Mouse (Mus musculus) intestine, postnatal 0 days (tissue): Measurements from ENCODE around the gene Cd96. TPM values are rescaled to one million over a fixed set of nuclear protein-coding genes. Genes with fewer than 3 reads are reported as not detected.

Source experiments
- ATAC-seq: fragments of 200-750 bp; cut with Nextera tagmentation; 2 replicates; pipeline ENCODE4 v1.8.0; 2017; ENCODE audit warnings: mild to moderate bottlenecking, moderate TSS enrichment, moderate library complexity
- H3K27ac ChIP-seq: fragments of 300-500 bp; sonication (generic); 2 replicates; pipeline ENCODE4 v1.5.1; 2014; ENCODE audit warnings: mild to moderate bottlenecking, low read depth, low read length, moderate library complexity
- H3K27me3 ChIP-seq: fragments of 300-500 bp; sonication (generic); replicated peaks from 2 replicates; pipeline ENCODE4 v1.6.1; 2014; ENCODE audit warnings: low read length, mixed read lengths; ENCODE audit not compliant: control insufficient read depth, insufficient read depth
- H3K36me3 ChIP-seq: fragments of 300-500 bp; sonication (generic); 2 replicates; pipeline ENCODE4 v1.6.1; 2014; ENCODE audit warnings: mild to moderate bottlenecking, moderate library complexity; ENCODE audit not compliant: control insufficient read depth, insufficient read depth
- H3K4me1 ChIP-seq: fragments of 300-500 bp; sonication (generic); replicated peaks from 2 replicates; pipeline ENCODE4 v1.6.1; 2014; ENCODE audit warnings: antibody characterized with exemption, low read length, mixed read lengths; ENCODE audit not compliant: control insufficient read depth, insufficient read depth
- H3K4me2 ChIP-seq: fragments of 300-500 bp; sonication (generic); replicated peaks from 2 replicates; pipeline ENCODE4 v1.6.1; 2014; ENCODE audit warnings: low read depth, mild to moderate bottlenecking, moderate library complexity
- H3K4me3 ChIP-seq: fragments of 300-500 bp; sonication (generic); 2 replicates; pipeline ENCODE4 v1.5.1; 2014; ENCODE audit warnings: low read depth, low read length
- H3K9ac ChIP-seq: fragments of 300-500 bp; sonication (generic); 2 replicates; pipeline ENCODE4 v1.6.1; 2014; ENCODE audit warnings: mild to moderate bottlenecking, low read depth, low read length
- H3K9me3 ChIP-seq: fragments of 300-500 bp; sonication (generic); 2 replicates; pipeline ENCODE4 v1.6.1; 2016; ENCODE audit warnings: mixed run types; ENCODE audit not compliant: control insufficient read depth
- CTCF ChIP-seq: sonication (generic); IDR thresholded peaks from 2 replicates; pipeline ENCODE4 v1.5.1; 2016; ENCODE audit warnings: low read depth, mild to moderate bottlenecking, control low read depth, antibody characterized with exemption, moderate library complexity
- WGBS: fragments of 180-500 bp; shearing (Covaris S2); extraction: QIAGEN DNeasy Blood & Tissue Kit; methylation state at CpG from one replicate; pipeline ENCODE4 v1.1.7; 2014; 5-methylcytosine and 5-hydroxymethylcytosine counted together
- polyA plus RNA-seq: library from polyadenylated mRNA; unstranded; fragments of >200 nt; fragmentation: Nextera tagmentation; extraction: Ambion mirVana; gene quantifications from 2 replicates; pipeline ENCODE4 v1.2.1, GENCODE M21; 2015

Gene Cd96
- polyA plus RNA-seq, 1 experiment from 2014 or later: 0.17 TPM

- no peak for TF ChIP-seq CTCF
- Histone ChIP-seq H3K4me2 (no peak overlapping the region), H3K9ac (no peak overlapping the region), H3K36me3 (no peaks in the 10 kb centered on the region; the same call in 1 of the 2 replicates), H3K9me3 (no peaks in the 10 kb centered on the region), H3K27ac (peak overlapping the region; percentile 86), H3K4me3 (no peak overlapping the region), H3K27me3 (no peaks in the 10 kb centered on the region), H3K4me1 (no peaks in the 10 kb centered on the region)
- WGBS: 63% methylated on average over 1 of the region's 1 CpGs
- no peak for ATAC-seq
Observed at GRCm38 (mm10) chr16:46011696-46012095, 108.4 kb downstream of the Cd96 start.

- TF ChIP-seq CTCF: no peak
- Histone ChIP-seq H3K27ac (peak overlapping the region; percentile 86), H3K4me3 (peak overlapping the region; percentile 64), H3K4me1 (no peaks in the 10 kb centered on the region), H3K9ac (peak overlapping the region; percentile 68; the same call in 1 of the 2 replicates), H3K27me3 (no peaks in the 10 kb centered on the region), H3K36me3 (no peaks in the 10 kb centered on the region; the same call in 1 of the 2 replicates), H3K4me2 (peak overlapping the region; percentile 95), H3K9me3 (no peaks in the 10 kb centered on the region)
- WGBS: 3% methylated on average over 5 of the region's 5 CpGs
- ATAC-seq: peak; percentile 69
Observed at GRCm38 (mm10) chr16:46010906-46011220, 109.2 kb downstream of the Cd96 start.

GRCm38 (mm10) chr16:46010153-46010905 is 109.7 kb downstream of the Cd96 start, which contains the start of gene Plcxd2:
Gene Plcxd2 (minus strand): TSS chr16:46010218.
- no peaks in the 10 kb centered on the region for H3K27me3 ChIP-seq
- peak; percentile 98 for ATAC-seq
- H3K9ac ChIP-seq: peak within 1 kb of the TSS; percentile 68
- peaks cover 1% of the 10 kb centered on the region; the same call in 1 of the 2 replicates for H3K36me3 ChIP-seq
- peak within 1 kb of the TSS; percentile 86 for H3K27ac ChIP-seq
- peak within 1 kb of the TSS; percentile 95 for H3K4me2 ChIP-seq
- peak within 1 kb of the TSS; percentile 64 for H3K4me3 ChIP-seq
- H3K4me1 ChIP-seq: no peaks in the 10 kb centered on the region
- no peaks in the 10 kb centered on the region for H3K9me3 ChIP-seq
- TF ChIP-seq CTCF: 0 out of 2 replicates have a peak, but pooled peaks have one; percentile 17
- WGBS: under 1% methylated on average over 39 of the region's 39 CpGs

- no peaks in the 10 kb centered on the region for H3K27me3 ChIP-seq
- WGBS: under 1% methylated on average over 13 of the region's 13 CpGs
- H3K4me1 ChIP-seq: no peaks in the 10 kb centered on the region
- H3K27ac ChIP-seq: no peak overlapping the region
- peak; percentile 9; the same call in 1 of the 2 replicates for ATAC-seq
- no peak for TF ChIP-seq CTCF
- H3K36me3 ChIP-seq: peaks cover 3% of the 10 kb centered on the region; the same call in 1 of the 2 replicates
- H3K4me2 ChIP-seq: peak overlapping the region; percentile 95
- H3K4me3 ChIP-seq: peak overlapping the region; percentile 64
- no peaks in the 10 kb centered on the region for H3K9me3 ChIP-seq
- peak overlapping the region; percentile 68 for H3K9ac ChIP-seq
Observed at GRCm38 (mm10) chr16:46009717-46010116, 110.3 kb downstream of the Cd96 start.

- H3K9me3 ChIP-seq: no peaks in the 10 kb centered on the region
- no peak overlapping the region for H3K9ac ChIP-seq
- H3K36me3 ChIP-seq: peaks cover 3% of the 10 kb centered on the region; the same call in 1 of the 2 replicates
- H3K4me2 ChIP-seq: peak overlapping the region; percentile 95
- no peaks in the 10 kb centered on the region for H3K4me1 ChIP-seq
- no peak overlapping the region for H3K4me3 ChIP-seq
- H3K27me3 ChIP-seq: no peaks in the 10 kb centered on the region
- no peak for TF ChIP-seq CTCF
- no peak for ATAC-seq
- no peak overlapping the region for H3K27ac ChIP-seq
- 61% methylated on average over 3 of the region's 3 CpGs for WGBS
Observed at GRCm38 (mm10) chr16:46008766-46009165, 111.3 kb downstream of the Cd96 start.

GRCm38 (mm10) chr16:46008036-46008605 is 111.9 kb downstream of the Cd96 start:
- Histone ChIP-seq H3K4me3 (no peak overlapping the region), H3K9ac (no peak overlapping the region), H3K27ac (no peak overlapping the region), H3K4me2 (peak overlapping the region; percentile 95), H3K27me3 (no peaks in the 10 kb centered on the region), H3K9me3 (no peaks in the 10 kb centered on the region), H3K36me3 (peaks cover 3% of the 10 kb centered on the region; the same call in 1 of the 2 replicates), H3K4me1 (no peaks in the 10 kb centered on the region)
- TF ChIP-seq CTCF: no peak
- no peak for ATAC-seq
- WGBS: 44% methylated on average over 5 of the region's 5 CpGs
